Mouse (Mus musculus) intestine, embryonic 16.5 days (tissue): ENCODE measurements at regions not wholly inside any gene's neighbourhood (a gene's known extent, or its start where the extent isn't known, plus 50 kb on each side); places are given as distances from the start of the nearest gene placed in this dataset.
A peak's percentile ranks its signal among the peaks of the same experiment; 100 is the strongest.

Experiments
- ATAC-seq: fragments of 200-750 bp; cut with Nextera tagmentation; 2 replicates; pipeline ENCODE4 v1.8.0; 2017; ENCODE audit warnings: moderate TSS enrichment, moderate library complexity
- H3K27ac ChIP-seq: fragments of 300-500 bp; sonication (generic); 2 replicates; pipeline ENCODE4 v1.5.1; 2014; ENCODE audit warnings: mild to moderate bottlenecking, low read length
- H3K27me3 ChIP-seq: fragments of 300-500 bp; sonication (generic); replicated peaks from 2 replicates; pipeline ENCODE4 v1.6.1; 2014; ENCODE audit warnings: low read length, control low read depth, mixed read lengths; ENCODE audit not compliant: control insufficient read depth, insufficient read depth
- H3K36me3 ChIP-seq: fragments of 300-500 bp; sonication (generic); 2 replicates; pipeline ENCODE4 v1.6.1; 2014; ENCODE audit warnings: low read length, control low read depth; ENCODE audit not compliant: control insufficient read depth, insufficient read depth
- H3K4me1 ChIP-seq: fragments of 300-500 bp; sonication (generic); 2 replicates; pipeline ENCODE4 v1.6.1; 2014; ENCODE audit warnings: low read length, control low read depth, mixed read lengths; ENCODE audit not compliant: control insufficient read depth, insufficient read depth
- H3K4me2 ChIP-seq: fragments of 300-500 bp; sonication (generic); 2 replicates; pipeline ENCODE4 v1.6.1; 2014; ENCODE audit warnings: low read depth, low read length, control low read depth
- H3K4me3 ChIP-seq: fragments of 300-500 bp; sonication (generic); 2 replicates; pipeline ENCODE4 v1.5.1; 2014; ENCODE audit warnings: mild to moderate bottlenecking, low read length
- H3K9ac ChIP-seq: fragments of 300-500 bp; sonication (generic); 2 replicates; pipeline ENCODE4 v1.6.1; 2014; ENCODE audit warnings: low read depth, low read length
- H3K9me3 ChIP-seq: fragments of 300-500 bp; sonication (generic); 2 replicates; pipeline ENCODE4 v1.6.1; 2016; ENCODE audit warnings: low read length, control low read depth; ENCODE audit not compliant: control insufficient read depth
- WGBS: fragments of 180-500 bp; shearing (Covaris S2); extraction: QIAGEN DNeasy Blood & Tissue Kit; methylation state at CpG from one replicate; pipeline ENCODE4 v1.1.7; 2014; 5-methylcytosine and 5-hydroxymethylcytosine counted together

- no peaks in the 10 kb centered on the region for H3K27me3 ChIP-seq
- no peaks in the 10 kb centered on the region for H3K4me1 ChIP-seq
- no peak for ATAC-seq
- H3K4me2 ChIP-seq, result no peak overlapping the region
- no peaks in the 10 kb centered on the region for H3K36me3 ChIP-seq
- no peak overlapping the region for H3K4me3 ChIP-seq
- H3K27ac ChIP-seq, result no peak overlapping the region
- no peaks in the 10 kb centered on the region for H3K9me3 ChIP-seq
- no peak overlapping the region for H3K9ac ChIP-seq
- 63% methylated on average over 5 of the region's 5 CpGs for WGBS
These were observed 882.3 kb downstream of the Gsdmc2 start for GRCm38 (mm10) chr15:62962681-62963080.

GRCm38 (mm10) chr15:62960623-62961022 lies 884.4 kb downstream of the Gsdmc2 start:
- H3K4me1 ChIP-seq, result no peaks in the 10 kb centered on the region
- no peak overlapping the region for H3K9ac ChIP-seq
- H3K4me3 ChIP-seq, result no peak overlapping the region
- no peak overlapping the region for H3K27ac ChIP-seq
- 90% methylated on average over 1 of the region's 1 CpGs for WGBS
- H3K27me3 ChIP-seq, result no peaks in the 10 kb centered on the region
- no peak overlapping the region for H3K4me2 ChIP-seq
- ATAC-seq, result no peak
- H3K9me3 ChIP-seq, result no peaks in the 10 kb centered on the region
- H3K36me3 ChIP-seq, result no peaks in the 10 kb centered on the region

- no peak overlapping the region for H3K27ac ChIP-seq
These were observed 886.3 kb downstream of the Gsdmc2 start for GRCm38 (mm10) chr15:62958506-62959330.

GRCm38 (mm10) chr15:62954889-62955288 lies 890.1 kb downstream of the Gsdmc2 start:
- H3K4me2 ChIP-seq, result no peak overlapping the region
- H3K4me3 ChIP-seq, result no peak overlapping the region
- no peaks in the 10 kb centered on the region for H3K36me3 ChIP-seq
- H3K4me1 ChIP-seq, result 0 out of 2 replicates have a peak, but pooled peaks cover 4% of the 10 kb centered on the region
- H3K27ac ChIP-seq, result no peak overlapping the region
- no peaks in the 10 kb centered on the region for H3K9me3 ChIP-seq
- WGBS, result 69% methylated on average over 1 of the region's 1 CpGs
- no peak for ATAC-seq
- no peaks in the 10 kb centered on the region for H3K27me3 ChIP-seq
- no peak overlapping the region for H3K9ac ChIP-seq

More at GRCm38 (mm10) chr15:62958506-62959330, 886.3 kb downstream of the Gsdmc2 start:
- 89% methylated on average over 2 of the region's 2 CpGs for WGBS
- Histone ChIP-seq H3K27me3 (no peaks in the 10 kb centered on the region), H3K4me2 (no peak overlapping the region), H3K4me1 (no peaks in the 10 kb centered on the region), H3K9ac (no peak overlapping the region), H3K4me3 (no peak overlapping the region), H3K36me3 (no peaks in the 10 kb centered on the region), H3K9me3 (no peaks in the 10 kb centered on the region)
- no peak for ATAC-seq

- H3K4me2 ChIP-seq, result no peak overlapping the region
- WGBS, result 72% methylated on average over 9 of the region's 9 CpGs
- H3K9ac ChIP-seq, result no peak overlapping the region
- H3K36me3 ChIP-seq, result no peaks in the 10 kb centered on the region
- no peaks in the 10 kb centered on the region for H3K27me3 ChIP-seq
- H3K27ac ChIP-seq, result no peak overlapping the region
- no peak overlapping the region for H3K4me3 ChIP-seq
- H3K9me3 ChIP-seq, result no peaks in the 10 kb centered on the region
- 0 out of 2 replicates have a peak, but pooled peaks cover 4% of the 10 kb centered on the region for H3K4me1 ChIP-seq
- no peak for ATAC-seq
These were observed 890.6 kb downstream of the Gsdmc2 start for GRCm38 (mm10) chr15:62954322-62954820.

GRCm38 (mm10) chr15:62953215-62953941 lies 891.6 kb downstream of the Gsdmc2 start:
- no peak overlapping the region for H3K4me2 ChIP-seq
- ATAC-seq, result peak; percentile 80

GRCm38 (mm10) chr15:62952487-62953214 lies 892.3 kb downstream of the Gsdmc2 start:
- no peaks in the 10 kb centered on the region for H3K27me3 ChIP-seq
- peak overlapping the region; percentile 43 for H3K27ac ChIP-seq
- no peak overlapping the region for H3K4me2 ChIP-seq
- no peak for ATAC-seq
- no peaks in the 10 kb centered on the region for H3K36me3 ChIP-seq
- H3K4me1 ChIP-seq, result 0 out of 2 replicates have a peak, but pooled peaks cover 4% of the 10 kb centered on the region
- H3K9me3 ChIP-seq, result no peaks in the 10 kb centered on the region
- no peak overlapping the region for H3K9ac ChIP-seq
- 62% methylated on average over 5 of the region's 5 CpGs for WGBS
- H3K4me3 ChIP-seq, result no peak overlapping the region

More at GRCm38 (mm10) chr15:62953215-62953941, 891.6 kb downstream of the Gsdmc2 start:
- no peak overlapping the region for H3K4me3 ChIP-seq
- H3K4me1 ChIP-seq, result 0 out of 2 replicates have a peak, but pooled peaks cover 4% of the 10 kb centered on the region
- no peaks in the 10 kb centered on the region for H3K36me3 ChIP-seq
- H3K27me3 ChIP-seq, result no peaks in the 10 kb centered on the region
- 48% methylated on average over 6 of the region's 6 CpGs for WGBS
- no peak overlapping the region for H3K9ac ChIP-seq
- peak overlapping the region; percentile 43; the same call in 1 of the 2 replicates for H3K27ac ChIP-seq
- no peaks in the 10 kb centered on the region for H3K9me3 ChIP-seq

GRCm38 (mm10) chr15:62939416-62939815 lies 905.6 kb downstream of the Gsdmc2 start:
- H3K9me3 ChIP-seq, result no peaks in the 10 kb centered on the region
- no peak overlapping the region for H3K27ac ChIP-seq
- no peaks in the 10 kb centered on the region for H3K36me3 ChIP-seq
- H3K27me3 ChIP-seq, result no peaks in the 10 kb centered on the region
- H3K9ac ChIP-seq, result no peak overlapping the region
- no peak overlapping the region for H3K4me2 ChIP-seq
- H3K4me3 ChIP-seq, result no peak overlapping the region
- ATAC-seq, result no peak
- H3K4me1 ChIP-seq, result 0 out of 2 replicates have a peak, but pooled peaks cover 4% of the 10 kb centered on the region
- 79% methylated on average over 2 of the region's 2 CpGs for WGBS

- Histone ChIP-seq H3K4me2 (no peak overlapping the region), H3K36me3 (no peaks in the 10 kb centered on the region), H3K4me3 (no peak overlapping the region), H3K27ac (no peak overlapping the region), H3K9ac (no peak overlapping the region), H3K9me3 (no peaks in the 10 kb centered on the region), H3K4me1 (0 out of 2 replicates have a peak, but pooled peaks cover 7% of the 10 kb centered on the region), H3K27me3 (no peaks in the 10 kb centered on the region)
- 78% methylated on average over 4 of the region's 4 CpGs for WGBS
- no peak for ATAC-seq
These were observed 907.2 kb downstream of the Gsdmc2 start for GRCm38 (mm10) chr15:62937756-62938155.
